Mouse (Mus musculus): ENCODE data around the gene Gm10439. TPM values are rescaled to one million over a fixed set of nuclear protein-coding genes. Genes with fewer than 3 reads are reported as not detected.
"Not testable (repeated sequence)": the region's sequence is repeated elsewhere in the genome, so short reads cannot be mapped to it uniquely, and the experiment has no call there.

Gm10439 gene
- total RNA-seq (2021) = not detected

- intact Hi-C loops (cut with DNase I); DNase-seq: not testable (repeated sequence)
Observed at GRCm38 (mm10) chrX:149594270-149594669, at the start of gene Gm10439. Gene Gm10439, plus strand, starts transcription at chrX:149594570.

Other genes starting within 250 kb of the Gm10439 start
- gene Gm15085, start 147.0 kb upstream of the Gm10439 start, total RNA-seq (2021) = not detected
- gene Gm15097, start 189.9 kb downstream of the Gm10439 start, total RNA-seq (2021) = not detected

Measured in heart, postnatal 10 days (tissue).